Mouse (Mus musculus): ENCODE measurements around the gene D8Ertd738e.

- no peak for TF ChIP-seq GATA1 (IDR thresholded peaks at IDR 0.05; ENCODE audit: low read length)
- no peak for TF ChIP-seq TAL1 (IDR thresholded peaks at IDR 0.05; ENCODE audit: low read length)
These were observed 41.7 kb downstream of the D8Ertd738e start for GRCm38 (mm10) chr8:84207811-84208210.
